Mouse (Mus musculus) embryonic facial prominence, embryonic 12.5 days (tissue): Measurements from ENCODE around the gene Atg4b. TPM values are rescaled to one million over a fixed set of nuclear protein-coding genes. Genes with fewer than 3 reads are reported as not detected.

ENCODE experiments used
- ATAC-seq: fragments of 200-750 bp; cut with Nextera tagmentation; 2 replicates; pipeline ENCODE4 v1.8.0; 2017; ENCODE audit not compliant: insufficient number of reproducible peaks, insufficient read depth, low FRiP score, low TSS enrichment
- H3K27ac ChIP-seq: fragments of 300-500 bp; sonication (generic); 2 replicates; pipeline ENCODE4 v1.5.1; 2016; ENCODE audit warnings: mild to moderate bottlenecking
- H3K27me3 ChIP-seq: fragments of 300-500 bp; sonication (generic); 2 replicates; pipeline ENCODE4 v1.6.1; 2016; ENCODE audit warnings: mild to moderate bottlenecking, moderate library complexity
- H3K36me3 ChIP-seq: fragments of 300-500 bp; sonication (generic); 2 replicates; pipeline ENCODE4 v1.6.1; 2016; ENCODE audit warnings: mild to moderate bottlenecking
- H3K4me1 ChIP-seq: fragments of 300-500 bp; sonication (generic); 2 replicates; pipeline ENCODE4 v1.6.1; 2016
- H3K4me2 ChIP-seq: fragments of 300-500 bp; sonication (generic); replicated peaks from 2 replicates; pipeline ENCODE4 v1.6.1; 2016; ENCODE audit warnings: mild to moderate bottlenecking, moderate library complexity
- H3K4me3 ChIP-seq: fragments of 300-500 bp; sonication (generic); 2 replicates; pipeline ENCODE4 v1.5.1; 2016; ENCODE audit warnings: mild to moderate bottlenecking
- H3K9ac ChIP-seq: fragments of 300-500 bp; sonication (generic); 2 replicates; pipeline ENCODE4 v1.6.1; 2016; ENCODE audit warnings: mild to moderate bottlenecking, moderate library complexity
- H3K9me3 ChIP-seq: fragments of 300-500 bp; sonication (generic); 2 replicates; pipeline ENCODE4 v1.6.1; 2016; ENCODE audit warnings: mild to moderate bottlenecking, moderate library complexity
- WGBS: fragments of 180-500 bp; shearing (Covaris S2); methylation state at CpG from one replicate; pipeline ENCODE4 v1.1.7; 2016; 5-methylcytosine and 5-hydroxymethylcytosine counted together
- polyA plus RNA-seq: library from polyadenylated mRNA; unstranded; fragments of >200 nt; fragmentation: Nextera tagmentation; extraction: Ambion mirVana; gene quantifications from 2 replicates; pipeline ENCODE4 v1.2.1, GENCODE M21; 2016

Atg4b gene
- polyA plus RNA-seq: 101 and 102 TPM in 2 replicates

DNA sequence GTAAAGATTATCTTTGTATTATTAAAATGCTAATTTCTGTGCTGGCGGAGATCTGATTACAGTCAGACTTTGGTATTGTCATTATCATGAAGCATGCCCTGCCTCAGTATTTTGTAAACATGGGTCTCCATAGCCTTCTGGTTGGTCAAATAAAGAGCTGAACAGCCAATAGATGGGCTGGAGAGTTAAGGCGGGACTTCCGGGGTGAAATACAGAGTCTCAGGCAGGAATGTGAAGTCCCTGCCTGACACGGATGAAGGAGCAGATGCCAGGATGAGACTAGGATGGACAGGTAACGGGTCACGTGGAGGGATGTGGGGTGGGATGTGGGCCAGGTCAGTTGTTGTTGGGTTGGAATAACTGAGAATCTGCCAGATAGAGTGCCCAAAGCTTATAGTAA lies at the start of gene Atg4b:
Atg4b (plus strand) TSS at position 211 of the 400 bp plus-strand sequence.
- Histone ChIP-seq H3K9me3 (no peaks in the 10 kb centered on the region), H3K36me3 (peaks cover 24% of the 10 kb centered on the region), H3K27ac (no peak within 1 kb of the TSS), H3K9ac (no peak within 1 kb of the TSS), H3K4me3 (no peak within 1 kb of the TSS), H3K4me1 (peaks cover 6% of the 10 kb centered on the region; the same call in 1 of the 2 replicates), H3K27me3 (no peaks in the 10 kb centered on the region), H3K4me2 (no peak within 1 kb of the TSS)
- WGBS: 76% methylated on average over 6 of the region's 6 CpGs
- ATAC-seq: no peak

DNA sequence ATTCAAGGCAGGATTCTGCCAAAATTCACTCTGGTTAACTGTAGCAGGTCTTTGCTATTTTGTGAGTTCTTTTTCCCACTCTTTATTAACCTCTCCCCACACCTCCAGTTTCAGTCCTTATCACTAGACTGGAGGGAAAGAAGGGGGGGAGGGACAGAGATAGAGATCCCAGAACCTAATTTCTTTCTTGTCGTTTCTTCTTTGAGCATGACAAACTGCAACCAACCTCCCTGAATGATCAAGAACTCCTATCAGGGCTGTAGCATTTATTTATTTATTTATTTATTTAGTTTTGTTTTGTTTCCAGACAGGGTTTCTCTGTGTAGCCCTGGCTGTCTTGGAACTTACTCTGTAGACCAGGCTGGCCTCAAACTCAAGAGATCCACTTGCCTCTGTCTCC lies 49.2 kb upstream of the Atg4b start:
- ATAC-seq: no peak
- Histone ChIP-seq H3K4me2 (no peak overlapping the region), H3K9ac (no peak overlapping the region), H3K27me3 (no peaks in the 10 kb centered on the region), H3K27ac (no peak overlapping the region), H3K4me3 (no peak overlapping the region), H3K9me3 (no peaks in the 10 kb centered on the region), H3K36me3 (peaks cover 18% of the 10 kb centered on the region), H3K4me1 (no peaks in the 10 kb centered on the region)
- 81% methylated on average over 1 of the region's 1 CpGs for WGBS

DNA sequence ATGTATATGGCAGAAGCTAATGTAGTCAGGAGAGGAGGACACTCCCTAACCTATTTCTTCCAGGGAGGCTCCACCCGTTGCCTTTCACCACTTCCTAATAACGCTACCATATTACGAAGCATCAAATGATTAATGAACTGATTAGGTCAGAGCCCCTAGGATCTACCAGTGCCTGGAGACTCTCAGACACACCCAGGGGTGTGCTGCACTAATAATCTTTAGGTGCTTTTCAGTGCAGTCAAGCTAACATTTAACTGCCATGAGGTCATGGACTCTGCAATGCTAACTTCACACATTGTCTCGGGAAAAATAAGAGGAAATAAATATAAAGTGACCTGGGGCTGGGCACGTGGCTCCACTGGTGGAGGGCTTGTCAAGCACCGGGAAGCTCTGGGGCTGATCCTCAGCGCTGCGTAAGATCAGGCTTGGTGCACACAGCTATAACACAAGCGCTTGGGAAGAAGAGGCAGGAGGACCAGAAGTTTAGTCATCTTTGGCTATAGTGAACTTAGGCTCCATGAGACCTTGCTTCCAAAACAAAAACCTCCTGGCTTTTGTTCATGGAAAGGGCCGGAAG lies 47.7 kb upstream of the Atg4b start:
- H3K4me3 ChIP-seq: no peak overlapping the region
- 95% methylated on average over 10 of the region's 10 CpGs for WGBS
- no peak overlapping the region for H3K9ac ChIP-seq
- no peak for ATAC-seq
- H3K36me3 ChIP-seq: peaks cover 18% of the 10 kb centered on the region
- no peaks in the 10 kb centered on the region for H3K9me3 ChIP-seq
- H3K27me3 ChIP-seq: no peaks in the 10 kb centered on the region
- no peaks in the 10 kb centered on the region for H3K4me1 ChIP-seq
- no peak overlapping the region for H3K27ac ChIP-seq
- H3K4me2 ChIP-seq: no peak overlapping the region

DNA sequence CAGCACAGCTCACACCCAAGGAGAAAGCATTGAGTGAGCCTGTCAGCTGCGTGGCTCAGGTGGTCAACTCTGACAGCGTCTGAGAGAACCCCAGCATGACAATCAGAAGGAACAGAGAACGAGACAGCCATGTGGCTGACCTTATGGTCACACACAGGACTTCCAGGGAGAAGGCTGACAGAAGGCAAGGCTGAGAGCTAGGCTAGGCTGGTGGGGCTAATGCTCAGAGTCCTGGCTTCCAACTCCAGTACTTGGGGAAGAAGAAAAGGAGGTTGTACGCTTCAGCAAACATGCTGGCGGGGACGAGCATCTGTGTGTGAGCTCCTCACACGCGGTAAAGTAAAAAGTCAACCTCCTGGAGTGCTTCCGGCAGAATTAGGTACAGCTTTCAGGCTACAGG lies 47.0 kb upstream of the Atg4b start:
- Histone ChIP-seq H3K36me3 (peaks cover 18% of the 10 kb centered on the region), H3K27ac (no peak overlapping the region), H3K4me2 (no peak overlapping the region), H3K9me3 (no peaks in the 10 kb centered on the region), H3K4me3 (no peak overlapping the region), H3K27me3 (no peaks in the 10 kb centered on the region), H3K4me1 (no peaks in the 10 kb centered on the region), H3K9ac (no peak overlapping the region)
- 86% methylated on average over 9 of the region's 9 CpGs for WGBS
- ATAC-seq: no peak

DNA sequence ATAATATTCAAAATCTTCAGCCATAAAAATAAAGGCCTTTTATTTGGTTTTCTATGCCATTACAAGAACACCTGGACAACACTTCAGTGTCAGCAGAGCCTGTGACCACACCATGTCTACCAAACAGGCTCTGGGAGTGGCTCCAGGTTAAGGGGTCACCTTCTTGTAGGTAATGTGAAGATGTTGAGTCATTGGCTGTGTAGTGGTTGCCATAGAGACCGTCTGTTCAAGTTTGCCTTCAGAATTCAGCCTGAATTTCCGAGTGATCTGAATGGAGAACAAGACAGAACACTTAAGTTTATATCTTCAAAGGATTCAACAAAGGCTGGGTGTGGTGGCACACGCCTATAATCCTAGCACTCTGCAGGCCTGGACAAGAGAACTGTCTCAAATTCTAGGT lies 45.9 kb upstream of the Atg4b start:
- no peak overlapping the region for H3K9ac ChIP-seq
- 70% methylated on average over 3 of the region's 3 CpGs for WGBS
- H3K27me3 ChIP-seq: no peaks in the 10 kb centered on the region
- H3K4me3 ChIP-seq: no peak overlapping the region
- H3K4me2 ChIP-seq: no peak overlapping the region
- ATAC-seq: no peak
- peaks cover 18% of the 10 kb centered on the region for H3K36me3 ChIP-seq
- no peaks in the 10 kb centered on the region for H3K4me1 ChIP-seq
- no peaks in the 10 kb centered on the region for H3K9me3 ChIP-seq
- no peak overlapping the region for H3K27ac ChIP-seq

DNA sequence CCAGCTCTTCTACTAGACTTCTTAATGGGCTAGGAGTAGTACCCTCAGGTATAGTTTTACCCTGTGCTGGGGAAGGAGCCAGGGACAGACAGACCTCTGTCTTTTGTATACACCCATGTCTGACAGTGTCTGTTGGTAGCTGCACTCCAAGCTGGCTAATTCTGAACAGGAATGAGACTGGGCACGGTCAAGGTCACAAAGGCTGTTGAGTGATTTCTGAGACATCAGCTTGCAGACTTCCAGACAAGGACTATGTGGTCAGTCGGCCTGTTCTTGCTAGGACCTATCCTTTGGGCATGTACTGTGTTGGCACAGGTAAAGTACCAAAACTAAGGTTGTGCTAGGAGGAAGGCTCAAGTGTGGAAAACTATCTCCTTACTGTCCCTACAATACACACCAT lies 35.1 kb upstream of the Atg4b start:
- Histone ChIP-seq H3K9ac (no peak overlapping the region), H3K27ac (no peak overlapping the region), H3K9me3 (no peaks in the 10 kb centered on the region), H3K4me3 (no peak overlapping the region), H3K27me3 (no peaks in the 10 kb centered on the region), H3K36me3 (peaks cover 32% of the 10 kb centered on the region), H3K4me1 (no peaks in the 10 kb centered on the region), H3K4me2 (no peak overlapping the region)
- ATAC-seq: no peak
- 90% methylated on average over 2 of the region's 2 CpGs for WGBS

DNA sequence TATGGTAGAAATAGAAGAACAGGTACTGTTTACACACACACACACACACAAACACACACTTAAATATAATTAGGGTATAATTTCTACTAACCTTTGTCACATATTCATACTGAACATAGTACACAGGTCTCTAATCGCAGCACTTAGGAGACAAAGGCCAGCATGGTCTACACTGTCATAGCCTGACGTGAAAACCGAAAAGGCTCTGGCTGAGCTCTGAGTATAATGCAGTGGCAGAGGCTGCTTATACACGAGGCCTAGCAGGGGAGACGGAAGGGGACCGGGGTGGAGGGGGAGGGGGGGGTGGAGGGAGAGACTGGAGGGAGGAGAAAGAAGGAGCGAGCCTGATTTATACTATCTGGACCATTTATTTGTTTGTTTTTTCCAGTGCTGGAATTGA lies 29.7 kb upstream of the Atg4b start:
- Histone ChIP-seq H3K4me2 (no peak overlapping the region), H3K9ac (no peak overlapping the region), H3K4me1 (no peaks in the 10 kb centered on the region), H3K4me3 (no peak overlapping the region), H3K27me3 (no peaks in the 10 kb centered on the region), H3K9me3 (no peaks in the 10 kb centered on the region), H3K27ac (no peak overlapping the region), H3K36me3 (peaks cover 15% of the 10 kb centered on the region)
- 71% methylated on average over 7 of the region's 7 CpGs for WGBS
- no peak for ATAC-seq

DNA sequence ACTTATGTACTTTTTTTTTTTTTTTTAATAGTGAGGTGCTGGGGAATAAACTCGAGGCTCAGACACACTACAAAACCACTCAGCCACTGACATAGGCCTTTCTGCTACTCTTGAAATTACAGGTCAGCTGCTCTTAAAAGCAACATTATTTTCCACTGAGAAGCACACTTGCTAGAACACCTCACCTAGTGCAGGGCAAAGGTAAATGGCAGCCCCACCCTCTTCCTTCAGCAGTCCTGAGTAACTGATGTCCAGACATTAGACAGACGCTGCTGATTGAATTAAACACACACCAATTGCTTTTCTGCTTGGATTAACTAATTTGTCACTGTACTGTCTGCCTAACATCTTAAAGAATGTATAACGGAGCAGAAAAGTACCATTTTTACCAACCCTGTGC lies 26.7 kb upstream of the Atg4b start:
- no peaks in the 10 kb centered on the region for H3K27me3 ChIP-seq
- no peak overlapping the region for H3K9ac ChIP-seq
- no peak for ATAC-seq
- no peak overlapping the region for H3K4me2 ChIP-seq
- H3K36me3 ChIP-seq: peaks cover 13% of the 10 kb centered on the region
- H3K9me3 ChIP-seq: no peaks in the 10 kb centered on the region
- no peak overlapping the region for H3K4me3 ChIP-seq
- no peaks in the 10 kb centered on the region for H3K4me1 ChIP-seq
- 84% methylated on average over 3 of the region's 3 CpGs for WGBS
- H3K27ac ChIP-seq: no peak overlapping the region

DNA sequence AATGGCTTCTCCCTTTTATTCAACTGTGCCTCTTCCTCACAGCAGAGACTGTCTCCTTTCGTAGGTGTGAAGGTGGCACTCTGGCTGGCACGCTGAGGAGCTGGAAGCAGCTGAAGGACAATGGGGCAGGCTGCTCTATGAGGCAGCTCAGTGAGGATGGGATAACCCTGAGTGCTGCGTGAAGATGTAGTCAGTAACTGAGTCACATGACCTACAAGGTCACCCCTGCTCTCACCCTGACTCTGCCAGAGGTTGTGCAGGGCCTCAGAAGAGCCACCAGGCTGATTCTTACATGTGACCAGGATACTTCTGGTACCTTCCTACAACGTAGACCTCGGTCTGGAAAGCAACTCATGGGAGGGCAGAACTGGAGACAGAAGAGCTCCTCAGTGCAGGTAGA lies 25.6 kb upstream of the Atg4b start:
- 87% methylated on average over 5 of the region's 5 CpGs for WGBS

DNA sequence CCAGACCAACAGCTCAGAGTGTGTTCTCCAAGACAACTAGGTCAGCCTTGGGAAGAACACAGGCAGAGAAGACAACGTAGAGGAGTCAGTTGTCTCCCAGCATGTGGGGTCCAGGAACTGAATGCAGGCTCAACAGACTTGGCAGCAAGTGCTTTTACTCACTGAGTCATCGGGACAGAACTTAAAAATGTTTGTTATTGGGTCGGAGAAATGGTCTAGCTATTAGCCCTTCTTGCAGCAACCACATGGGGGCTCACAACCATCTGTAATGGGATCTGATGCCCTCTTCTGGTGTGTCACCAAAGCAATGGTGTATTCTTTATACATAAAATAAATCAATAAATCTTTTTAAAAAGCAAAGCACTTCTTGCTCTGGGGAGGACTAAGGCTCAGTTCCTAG lies 25.2 kb upstream of the Atg4b start:
- no peak for ATAC-seq
- H3K27ac ChIP-seq: no peak overlapping the region
- H3K9ac ChIP-seq: no peak overlapping the region
- 87% methylated on average over 3 of the region's 3 CpGs for WGBS
- H3K4me1 ChIP-seq: no peaks in the 10 kb centered on the region
- H3K9me3 ChIP-seq: no peaks in the 10 kb centered on the region
- H3K27me3 ChIP-seq: no peaks in the 10 kb centered on the region
- H3K4me3 ChIP-seq: no peak overlapping the region
- H3K4me2 ChIP-seq: no peak overlapping the region
- peaks cover 9% of the 10 kb centered on the region for H3K36me3 ChIP-seq

More for the DNA sequence above, 25.6 kb upstream of the Atg4b start:
- H3K4me3 ChIP-seq: no peak overlapping the region
- H3K36me3 ChIP-seq: peaks cover 9% of the 10 kb centered on the region
- H3K9ac ChIP-seq: no peak overlapping the region
- H3K27ac ChIP-seq: no peak overlapping the region
- H3K4me1 ChIP-seq: no peaks in the 10 kb centered on the region
- no peaks in the 10 kb centered on the region for H3K9me3 ChIP-seq
- H3K4me2 ChIP-seq: no peak overlapping the region
- no peak for ATAC-seq
- no peaks in the 10 kb centered on the region for H3K27me3 ChIP-seq

DNA sequence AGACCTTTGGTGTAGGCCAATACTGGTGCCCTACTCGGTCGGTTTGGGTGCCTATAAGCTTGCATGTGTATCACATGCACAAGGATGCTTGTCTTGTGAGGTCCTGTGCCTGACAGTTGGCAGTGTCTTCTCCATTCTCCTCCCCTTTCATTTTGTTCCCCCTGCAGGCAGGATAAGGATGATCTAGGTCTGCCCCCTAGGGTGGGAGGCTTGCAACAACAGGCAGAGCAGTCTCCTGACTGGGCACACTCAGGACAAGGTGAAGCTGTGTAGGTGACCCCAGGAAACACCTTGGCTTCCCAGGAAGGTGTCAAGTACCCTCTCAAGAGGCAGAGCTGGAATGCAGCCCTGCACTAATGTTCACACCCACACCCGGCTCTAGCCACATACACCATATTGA lies 24.3 kb upstream of the Atg4b start:
- ATAC-seq: no peak
- H3K9me3 ChIP-seq: no peaks in the 10 kb centered on the region
- no peak overlapping the region for H3K27ac ChIP-seq
- no peak overlapping the region for H3K9ac ChIP-seq
- H3K4me1 ChIP-seq: peaks cover 2% of the 10 kb centered on the region; the same call in 1 of the 2 replicates
- no peak overlapping the region for H3K4me2 ChIP-seq
- peaks cover 9% of the 10 kb centered on the region for H3K36me3 ChIP-seq
- 68% methylated on average over 3 of the region's 3 CpGs for WGBS
- H3K4me3 ChIP-seq: no peak overlapping the region
- no peaks in the 10 kb centered on the region for H3K27me3 ChIP-seq

DNA sequence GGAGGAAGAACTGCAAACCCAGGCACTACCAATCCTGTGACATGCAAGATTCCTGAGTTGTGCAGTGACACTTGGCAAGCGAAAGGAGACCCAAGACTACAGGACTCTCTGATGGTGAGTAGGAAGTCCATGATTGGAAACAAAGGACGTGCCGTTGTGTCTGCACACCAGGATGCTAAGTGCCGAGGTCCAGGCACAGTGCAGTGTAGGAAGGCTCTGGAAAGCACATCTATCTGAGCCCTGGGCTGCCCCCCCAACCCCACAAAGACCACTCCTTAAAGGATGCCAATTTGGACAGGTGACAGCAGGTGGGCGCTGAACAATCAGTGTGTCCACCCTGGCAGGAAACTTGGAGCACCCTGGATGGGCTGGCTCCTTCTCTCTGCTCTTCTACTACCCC lies 20.2 kb upstream of the Atg4b start:
- Histone ChIP-seq H3K4me3 (no peak overlapping the region), H3K9me3 (no peaks in the 10 kb centered on the region), H3K27me3 (no peaks in the 10 kb centered on the region), H3K4me1 (peaks cover 4% of the 10 kb centered on the region; the same call in 1 of the 2 replicates), H3K4me2 (no peak overlapping the region), H3K27ac (no peak overlapping the region), H3K9ac (no peak overlapping the region), H3K36me3 (no peaks in the 10 kb centered on the region)
- WGBS: 88% methylated on average over 5 of the region's 5 CpGs
- ATAC-seq: no peak

DNA sequence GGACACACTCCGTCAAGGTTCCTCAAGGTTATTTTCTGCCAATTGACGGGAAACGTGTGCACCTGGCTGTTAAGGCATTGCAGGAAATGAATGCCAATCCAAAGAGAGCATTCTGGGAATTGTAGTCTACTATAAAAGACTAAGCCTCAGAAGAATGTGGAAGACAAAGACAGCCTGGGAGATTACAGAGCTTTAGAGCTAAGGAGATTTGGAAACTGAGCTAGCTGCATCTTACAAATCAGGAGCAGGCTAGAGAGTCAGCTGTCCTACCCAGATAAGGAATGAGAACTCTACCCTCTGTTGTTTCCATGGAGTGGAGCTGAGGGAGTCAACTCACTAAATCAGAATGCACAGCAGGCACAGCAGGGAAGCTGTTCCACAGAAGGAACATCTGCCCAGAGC lies 19.4 kb upstream of the Atg4b start:
- 21% methylated on average over 3 of the region's 3 CpGs for WGBS
- no peak for ATAC-seq
- H3K4me2 ChIP-seq: no peak overlapping the region

More for the DNA sequence above, 19.4 kb upstream of the Atg4b start:
- Histone ChIP-seq H3K36me3 (no peaks in the 10 kb centered on the region), H3K9ac (no peak overlapping the region), H3K27ac (no peak overlapping the region), H3K27me3 (no peaks in the 10 kb centered on the region), H3K4me1 (peaks cover 4% of the 10 kb centered on the region; the same call in 1 of the 2 replicates), H3K9me3 (no peaks in the 10 kb centered on the region), H3K4me3 (no peak overlapping the region)
